Mouse (Mus musculus) WW6 (cell line): ENCODE data around the gene Hpca.

ENCODE experiments used
- DNase-seq: peaks from one replicate; pipeline ENCODE4 v3.0.0-alpha.2; 2013; ENCODE audit warnings: low read depth, low spot score

Gene Hpca

DNA sequence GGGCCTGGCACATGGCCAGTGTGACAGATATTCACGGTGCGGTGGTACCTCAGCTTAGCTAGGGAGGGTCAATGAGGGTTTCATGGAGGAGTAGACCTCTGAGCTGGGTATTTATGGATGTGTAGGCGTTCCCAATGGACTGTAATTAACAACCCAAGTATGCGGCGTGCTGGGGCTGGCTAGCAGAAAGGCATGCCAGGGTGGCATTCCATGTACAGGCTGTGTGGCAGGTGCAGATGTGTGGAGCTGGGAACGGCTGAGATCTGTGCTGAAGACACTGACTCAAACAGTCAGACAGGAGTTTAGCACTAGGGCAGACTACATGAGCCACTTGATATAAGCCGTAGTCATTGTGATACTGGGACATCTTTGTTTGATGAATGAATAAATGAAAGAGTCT lies 13.2 kb downstream of the Hpca start:
- no peak for DNase-seq

DNA sequence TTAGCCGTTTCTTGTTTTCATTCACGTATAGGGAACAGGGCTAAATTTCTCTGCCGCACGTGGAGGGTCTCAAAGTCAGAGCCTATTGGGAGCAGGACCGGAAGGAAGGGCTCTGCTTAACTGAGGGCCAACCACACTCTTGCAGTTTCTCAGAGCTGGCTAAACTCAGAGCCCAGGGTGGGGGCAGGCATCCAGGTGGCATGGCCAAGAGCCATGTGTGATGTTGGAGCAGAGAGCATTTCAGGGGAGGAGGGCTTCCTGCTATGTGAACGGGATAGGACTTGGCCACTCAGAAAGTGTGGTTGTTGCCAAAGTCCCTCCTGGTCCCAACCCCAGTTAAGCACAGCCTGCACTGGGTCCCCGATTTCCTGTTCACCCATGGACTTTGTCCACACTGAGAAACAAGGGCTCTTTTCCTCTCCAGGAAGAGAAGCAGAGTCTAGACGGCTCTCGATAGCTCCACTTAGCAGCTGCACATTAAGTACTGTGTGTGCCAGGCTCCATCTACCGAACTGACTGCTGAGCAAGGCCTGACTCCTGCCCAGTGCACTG lies 14.4 kb downstream of the Hpca start:
- no peak for DNase-seq

DNA sequence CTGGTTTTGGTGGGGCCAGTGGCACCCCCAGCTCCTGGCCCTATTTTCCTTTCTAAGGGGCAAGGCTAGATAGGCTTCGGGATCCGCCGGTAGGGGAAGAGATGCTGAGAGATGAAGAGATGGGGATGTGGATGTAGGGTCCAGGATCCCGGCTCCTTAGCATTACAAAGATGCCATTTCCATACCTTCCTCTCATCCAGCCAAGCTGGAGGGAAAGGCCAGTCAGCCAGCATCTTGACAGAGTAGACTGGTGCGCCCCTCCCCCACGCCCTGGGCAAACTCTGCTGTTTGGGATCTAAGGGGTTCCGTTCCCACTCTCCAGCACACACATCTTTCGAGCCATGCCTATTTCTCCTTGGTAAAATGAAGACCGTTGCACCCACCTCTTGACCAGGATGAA lies 15.8 kb downstream of the Hpca start:
- no peak for DNase-seq

DNA sequence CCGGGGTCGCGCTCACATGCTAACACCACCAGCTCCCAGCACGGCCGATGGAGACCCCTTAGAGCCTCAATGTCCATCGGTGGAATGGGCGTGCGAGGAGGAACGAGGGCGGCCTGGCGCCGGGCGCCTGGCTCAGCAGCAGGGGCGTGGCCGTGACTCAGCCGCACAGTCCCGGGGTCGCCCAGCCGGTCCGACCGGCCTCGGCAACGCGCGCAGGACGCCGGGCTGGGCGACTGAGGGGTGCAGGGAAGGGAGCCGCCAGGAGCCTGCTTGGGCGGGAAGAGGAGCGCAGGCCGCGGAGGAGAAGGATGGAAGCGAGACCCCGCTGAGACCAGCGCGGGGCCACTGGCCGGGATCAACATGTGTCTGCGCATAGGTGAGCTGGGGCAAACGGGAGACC lies 16.5 kb downstream of the Hpca start, which contains the start of gene Tmem54:
Gene Tmem54, plus strand, starts transcription at position 193 of the 400 bp plus-strand sequence.
- no peak for DNase-seq

DNA sequence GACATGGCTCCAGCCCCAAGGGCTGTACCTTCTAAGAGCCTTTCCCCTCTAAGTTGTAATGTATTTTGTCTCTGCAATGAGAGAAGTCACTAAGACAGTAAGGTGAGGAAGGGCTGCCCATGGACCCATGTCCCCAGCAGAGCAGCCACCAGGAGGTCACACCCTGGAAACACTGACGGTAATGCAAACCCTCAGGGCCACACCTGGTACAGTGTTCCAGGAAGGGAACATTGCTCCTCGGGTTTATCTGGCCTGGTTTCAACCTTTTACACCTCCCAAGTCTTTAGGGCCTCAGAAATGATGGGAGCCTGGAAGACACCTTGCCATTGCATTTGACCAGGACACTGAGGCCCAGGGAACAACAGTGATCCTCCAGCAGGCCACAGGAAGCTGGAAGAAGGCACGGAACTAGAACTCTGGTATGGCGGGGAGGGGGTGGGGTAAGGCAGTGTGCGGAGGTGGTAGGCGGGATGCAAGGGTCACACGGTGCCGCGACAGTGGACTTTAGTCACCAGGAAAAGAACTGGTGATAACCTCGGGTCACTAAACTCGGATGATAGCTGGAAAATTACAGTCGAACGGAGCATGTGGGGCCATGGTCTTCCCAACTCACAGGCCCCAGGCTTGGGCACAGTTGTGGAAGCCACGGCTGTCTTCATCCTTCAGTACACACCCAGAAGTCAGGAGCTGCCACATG lies 19.6 kb downstream of the Hpca start:
- DNase-seq, result no peak

DNA sequence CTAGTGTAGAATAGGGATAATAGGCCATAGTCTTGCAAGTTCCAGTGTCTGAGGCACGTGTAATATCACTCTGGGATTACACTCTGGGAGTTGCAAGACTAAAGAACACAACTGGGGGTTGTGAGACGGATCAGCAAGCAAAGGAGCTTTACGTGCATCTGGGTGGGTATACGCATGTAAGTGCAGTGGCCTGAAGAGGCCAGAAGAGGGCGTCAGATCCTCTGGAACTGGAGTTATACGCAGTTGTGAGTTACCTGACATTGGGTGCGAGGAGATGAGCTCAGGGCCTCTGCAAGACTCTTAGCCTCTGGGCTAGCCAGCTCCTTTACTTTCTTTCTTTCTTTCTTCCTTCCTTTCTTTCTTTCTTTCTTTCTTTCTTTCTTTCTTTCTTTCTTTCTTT lies 24.8 kb downstream of the Hpca start:
- no peak for DNase-seq

DNA sequence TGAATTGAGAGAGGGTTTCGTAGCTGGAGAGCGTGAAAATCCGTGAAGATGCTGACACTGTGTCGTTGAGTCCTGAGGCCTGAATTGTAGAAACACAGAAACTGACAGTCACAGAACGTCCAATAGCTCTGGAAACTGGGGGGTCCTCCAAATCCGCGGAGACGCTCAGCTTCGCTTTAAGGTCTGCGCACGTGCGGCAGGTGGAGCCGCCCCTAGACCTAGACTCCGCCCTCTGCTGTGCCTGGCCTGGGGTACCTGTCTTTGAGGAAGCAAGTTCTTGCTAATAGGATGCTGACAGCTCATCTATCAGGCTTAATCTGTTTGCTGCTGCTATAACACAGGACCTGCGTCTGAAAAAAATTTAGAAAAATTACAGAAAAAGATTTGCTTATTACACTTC lies 26.6 kb downstream of the Hpca start:
- no peak for DNase-seq

DNA sequence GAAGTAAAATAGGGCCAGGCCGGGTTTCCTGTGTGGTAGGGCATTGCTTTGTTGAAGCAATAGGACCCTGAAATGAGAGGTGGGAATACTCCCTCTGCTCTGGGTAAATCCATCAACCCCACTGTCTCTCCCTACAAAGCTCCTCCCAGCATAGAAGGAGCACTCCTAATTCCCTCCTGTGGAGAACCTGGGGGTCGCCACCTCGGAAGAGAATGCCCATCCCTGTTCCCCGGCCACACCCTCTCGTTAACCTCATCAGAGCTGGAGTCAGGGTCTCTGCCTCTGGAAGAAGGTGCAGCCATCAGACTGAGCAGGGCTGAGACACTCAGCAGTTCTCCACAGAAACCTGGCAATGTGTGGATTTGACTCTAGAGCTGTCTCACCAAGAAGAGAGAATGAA lies 34.0 kb downstream of the Hpca start:
- no peak for DNase-seq

DNA sequence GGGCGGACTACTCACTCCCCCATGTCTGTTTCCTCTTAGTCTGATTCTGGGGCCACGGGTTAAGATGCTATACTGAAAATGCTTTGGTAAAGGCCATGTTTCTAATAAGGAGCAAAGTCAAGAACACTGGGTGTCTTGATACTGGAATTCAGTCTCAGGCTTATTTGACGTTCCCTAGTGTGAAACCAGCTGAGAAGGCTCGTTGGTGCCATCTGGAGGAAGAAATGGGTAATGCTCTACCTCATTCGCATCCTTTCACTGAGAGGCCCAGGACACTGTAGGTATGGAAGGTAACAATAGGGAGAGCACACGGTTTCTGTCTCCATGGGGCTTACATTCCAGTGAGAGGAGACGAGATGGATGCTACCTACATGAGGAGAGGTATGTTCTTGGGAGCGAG lies 35.8 kb downstream of the Hpca start:
- no peak for DNase-seq

DNA sequence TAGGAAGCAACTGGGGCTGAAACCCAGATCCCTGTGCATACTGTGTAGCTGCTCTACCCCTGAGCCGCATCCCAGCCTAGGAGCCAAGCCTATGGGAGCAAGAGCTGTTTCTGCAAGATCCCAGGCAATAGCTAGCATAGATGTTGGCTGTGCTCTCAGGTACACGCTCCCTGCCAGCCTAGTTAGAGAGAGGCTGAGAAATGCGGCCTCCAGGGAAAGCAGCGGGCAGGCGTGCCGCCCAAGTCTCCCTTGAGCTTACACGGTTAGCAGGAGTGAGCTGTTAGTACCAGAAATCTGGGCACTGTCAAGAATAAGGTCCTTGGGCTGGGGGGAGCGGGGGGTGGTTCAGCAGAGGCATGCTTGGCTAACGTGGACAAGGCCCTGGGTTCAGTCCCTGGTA lies 36.9 kb downstream of the Hpca start:
- no peak for DNase-seq

DNA sequence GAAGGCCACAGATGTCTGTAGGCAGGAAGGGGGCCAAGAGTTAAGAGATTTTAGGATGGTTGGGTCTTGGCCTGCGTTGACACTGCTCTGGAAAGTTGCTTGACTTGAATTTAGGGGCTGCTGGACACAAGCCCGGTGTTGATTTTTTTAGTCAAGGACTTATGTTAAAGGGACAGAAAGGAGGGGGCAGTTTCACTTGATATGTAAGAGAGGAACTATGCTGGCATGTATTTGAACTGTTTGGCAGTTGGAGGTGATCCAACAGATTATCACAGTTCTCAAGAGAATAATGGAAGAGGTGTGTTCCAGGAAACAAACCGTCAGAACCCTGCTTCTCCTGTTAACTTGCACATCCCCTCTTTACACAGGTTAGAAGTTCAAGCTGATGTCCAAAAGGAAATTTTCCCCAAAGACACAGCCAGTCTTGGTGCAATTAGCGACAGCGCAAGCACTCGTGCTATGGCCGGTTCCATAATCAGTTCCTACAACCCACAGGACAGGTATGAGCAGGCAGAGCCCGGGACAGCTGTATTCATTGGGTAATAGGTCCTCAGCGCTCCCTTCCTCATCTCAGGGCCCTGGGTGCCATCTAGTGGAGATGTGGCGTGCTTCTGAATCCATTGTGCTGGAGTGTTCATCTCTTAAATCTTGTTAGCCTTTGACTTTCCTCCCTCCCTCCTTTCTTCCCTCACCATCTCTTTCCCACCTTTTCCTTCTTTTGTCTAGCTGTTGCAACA lies 39.3 kb downstream of the Hpca start:
- DNase-seq, result no peak

DNA sequence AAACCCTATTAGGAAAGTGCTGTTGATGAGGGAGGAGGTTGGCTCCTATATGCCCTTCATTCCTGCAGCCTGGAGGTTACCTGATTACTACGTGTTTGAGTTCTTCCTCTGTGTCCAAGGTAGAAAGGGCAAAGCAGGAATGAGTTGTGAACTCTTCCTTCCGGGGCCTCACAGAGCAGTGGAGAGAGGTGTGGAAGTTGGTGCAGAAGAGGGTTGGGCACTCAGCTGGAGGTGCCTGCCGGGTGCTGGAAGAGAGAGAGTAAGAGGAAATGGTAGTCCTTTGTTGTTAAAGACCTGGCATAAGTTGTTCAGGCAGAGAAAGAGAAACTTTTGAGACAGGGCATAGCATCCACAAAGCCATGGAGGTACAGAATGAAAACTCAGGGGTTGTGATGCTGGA lies 39.9 kb downstream of the Hpca start:
- no peak for DNase-seq

DNA sequence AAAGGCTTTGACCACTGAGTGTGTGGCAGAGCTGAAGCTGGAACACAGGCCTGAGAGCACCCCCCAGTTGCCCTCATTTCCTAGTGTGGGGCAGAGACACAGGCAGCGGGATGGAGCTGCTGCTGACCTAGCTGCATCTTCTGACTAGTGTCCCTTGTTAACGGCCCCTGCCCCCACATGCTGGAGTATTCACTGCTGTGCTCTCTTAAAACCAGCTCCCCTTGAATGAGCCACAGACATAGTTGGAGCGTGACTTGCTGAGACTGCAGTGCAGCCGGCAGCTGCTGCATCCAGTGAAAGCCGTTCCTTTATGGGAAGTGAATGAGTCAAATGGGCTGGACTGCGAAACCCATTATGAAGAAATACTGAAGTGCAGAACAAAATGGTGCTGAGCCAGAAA lies 40.3 kb downstream of the Hpca start:
- no peak for DNase-seq

DNA sequence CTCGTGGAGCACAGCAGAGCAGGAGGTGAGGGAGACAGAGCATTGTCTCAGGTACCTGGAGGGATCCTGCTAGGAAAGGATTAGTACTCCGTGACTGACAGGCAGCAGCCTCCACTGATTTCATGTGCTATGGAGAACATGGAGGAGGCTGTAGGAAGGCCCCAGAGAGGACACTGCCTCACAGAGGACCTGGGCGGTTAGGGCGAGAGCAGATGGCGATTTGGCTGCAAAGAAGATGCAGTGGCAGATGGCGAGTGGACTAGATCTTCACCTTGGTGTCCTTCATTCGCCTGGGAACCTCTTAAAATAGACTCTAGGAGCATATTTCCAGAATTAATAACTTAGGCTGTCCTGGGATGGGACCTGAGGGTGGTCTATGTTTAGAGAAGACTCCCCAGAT lies 40.8 kb downstream of the Hpca start:
- no peak for DNase-seq

DNA sequence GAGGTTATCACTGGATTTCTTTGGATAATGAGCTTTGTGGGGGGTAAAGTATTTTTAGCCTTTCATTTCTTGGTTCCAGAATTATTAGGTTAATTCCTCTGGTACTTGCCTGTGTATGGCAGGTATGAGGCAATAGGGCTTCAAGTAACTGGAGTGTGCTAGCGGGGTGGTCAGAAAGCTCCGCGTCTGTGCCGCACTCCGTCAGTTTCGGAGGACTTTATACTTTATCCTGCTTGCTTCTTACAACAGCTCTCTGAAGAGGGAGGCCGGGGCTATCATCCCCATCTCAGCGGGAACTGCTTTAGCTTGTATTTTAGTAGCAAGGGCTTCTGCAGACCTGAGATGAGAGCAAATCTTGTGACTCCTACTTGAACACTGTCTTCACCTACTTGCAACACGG lies 42.7 kb downstream of the Hpca start:
- no peak for DNase-seq

DNA sequence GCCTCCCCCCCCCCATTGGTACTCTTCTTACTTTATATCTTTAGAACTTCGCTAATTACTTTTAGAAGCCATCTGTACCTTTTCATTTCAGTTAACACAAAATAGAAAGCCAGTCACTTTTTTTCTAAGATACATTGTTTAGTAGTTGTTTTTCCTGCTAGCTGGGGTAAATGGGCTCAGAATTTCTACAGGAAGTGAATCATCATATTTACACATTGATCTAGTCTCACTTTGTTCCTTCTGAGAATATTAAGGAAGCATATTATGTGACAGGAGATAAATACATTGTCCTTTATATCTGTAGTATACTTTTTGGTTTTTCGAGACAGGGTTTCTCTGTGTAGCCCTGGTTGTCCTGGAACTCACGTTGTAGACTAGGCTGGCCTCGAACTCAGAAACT lies 53.0 kb downstream of the Hpca start:
- no peak for DNase-seq

DNA sequence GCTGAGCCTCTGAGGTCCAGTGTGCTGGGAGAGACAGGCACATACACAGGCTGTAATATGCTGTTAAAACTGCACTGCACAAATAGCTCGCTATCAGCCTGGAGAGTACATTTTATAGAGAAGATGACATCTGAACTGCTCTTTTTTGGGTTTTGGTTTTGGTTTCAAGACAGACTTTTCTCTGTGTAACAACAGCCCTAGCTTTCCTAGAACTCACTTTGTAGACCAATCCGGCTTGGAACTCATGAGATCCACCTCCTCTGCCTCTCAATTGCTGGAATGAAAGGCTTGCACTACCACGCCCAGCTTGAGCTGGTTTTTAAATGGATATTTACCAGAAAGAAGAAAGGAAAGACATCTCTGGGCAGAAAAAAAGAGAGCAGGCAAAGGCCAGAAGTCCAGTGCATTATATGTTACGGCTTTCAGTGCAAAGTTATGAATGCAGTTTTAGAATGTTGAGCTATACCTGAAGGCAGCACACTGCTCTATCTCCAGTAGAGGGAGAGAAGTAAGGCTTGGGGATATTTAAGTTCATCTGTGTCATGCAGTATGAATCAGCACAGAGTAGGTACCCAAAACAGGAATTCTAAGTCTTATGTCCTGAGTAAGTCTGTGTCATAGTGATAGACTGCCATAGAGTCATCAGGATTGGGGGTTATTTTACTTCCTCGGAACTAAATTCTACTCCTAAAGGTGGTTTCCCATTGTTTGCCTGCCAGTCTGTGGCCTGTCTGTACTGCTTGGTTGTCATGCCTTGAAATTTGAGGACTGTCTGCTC lies 54.0 kb downstream of the Hpca start:
- no peak for DNase-seq

DNA sequence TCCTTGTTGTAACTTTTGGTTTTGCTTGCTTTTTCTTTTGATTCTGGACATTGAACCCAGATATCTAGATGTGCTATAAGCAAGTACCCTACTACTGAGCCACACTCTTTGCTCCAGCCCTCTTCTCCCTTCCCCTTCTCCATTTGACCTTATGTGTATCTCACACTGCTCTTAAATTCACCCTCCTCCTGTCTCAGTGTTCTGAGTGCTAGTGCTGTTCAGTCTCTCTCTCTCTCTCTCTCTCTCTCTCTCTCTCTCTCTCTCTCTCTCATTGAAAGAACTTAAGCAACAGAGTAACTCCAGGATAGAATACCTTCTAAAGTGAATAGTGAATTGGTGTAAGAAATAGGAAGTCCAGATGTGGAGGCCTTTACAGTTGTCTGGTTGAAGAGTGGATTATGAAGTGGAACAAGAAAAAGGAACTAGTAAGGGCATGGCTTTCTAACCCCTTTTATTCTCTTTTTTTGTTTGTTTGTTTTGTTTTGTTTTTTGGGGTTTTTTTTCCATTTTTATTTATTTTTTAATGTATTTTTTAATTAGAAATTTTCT lies 56.1 kb downstream of the Hpca start:
- no peak for DNase-seq

DNA sequence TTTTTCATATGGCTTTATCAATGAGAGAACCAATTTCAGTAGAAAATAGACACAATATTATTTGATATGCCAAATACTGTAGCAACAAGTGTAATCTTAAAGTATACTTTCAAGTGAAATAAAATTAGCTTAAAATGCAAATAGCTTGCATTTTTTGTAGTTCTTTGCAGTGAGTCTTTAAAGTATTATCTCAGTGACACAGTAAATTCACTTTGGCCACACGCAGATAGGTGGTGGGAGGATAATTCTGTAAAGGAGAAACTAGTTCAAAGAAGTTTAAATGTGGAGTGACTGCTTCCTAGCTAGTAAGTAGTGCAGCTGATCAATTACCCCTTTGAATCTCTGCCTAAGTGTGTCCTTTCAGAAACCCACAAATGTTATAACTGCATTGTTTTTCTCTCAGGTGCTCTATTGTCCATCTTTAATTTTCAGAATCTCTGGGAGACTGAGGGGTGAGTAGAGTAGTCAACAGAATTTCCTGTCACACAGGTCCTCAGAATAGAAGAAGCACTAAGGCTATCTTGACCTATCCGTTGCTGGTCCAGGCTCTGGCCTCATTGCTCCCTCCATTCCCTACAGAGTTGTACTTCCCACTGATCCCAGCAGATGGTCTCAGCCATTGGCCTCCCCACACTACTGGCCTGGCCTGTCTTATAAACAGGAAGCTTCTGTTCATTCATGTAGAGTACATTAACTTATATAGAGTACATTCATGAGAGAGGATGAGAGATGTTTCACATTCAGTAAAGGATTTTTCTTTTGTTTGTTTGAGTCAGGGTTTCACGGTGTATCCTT lies 59.4 kb downstream of the Hpca start:
- no peak for DNase-seq
